Mouse (Mus musculus) MEL (cell line): ENCODE measurements at regions not wholly inside any gene's neighbourhood (a gene's known extent, or its start where the extent isn't known, plus 50 kb on each side); places are given as distances from the start of the nearest gene placed in this dataset.

Experiments
- DNase-seq: peaks from one replicate; pipeline ENCODE4 v3.0.0; 2011; ENCODE audit warnings: low read depth, low spot score
- H3K27ac ChIP-seq: 2 replicates; pipeline ENCODE4 v1.5.1; 2012; ENCODE audit warnings: low read depth, mild to moderate bottlenecking, control low read depth, low read length, moderate library complexity; ENCODE audit not compliant: control insufficient read depth
- H3K27me3 ChIP-seq, 2 experiments: fragments of 150-350 bp in 1 of 2; sonication (generic) in 1 of 2; 2 replicates each; pipeline ENCODE4 v1.6.1; 2012; ENCODE audit warnings: low read length in 2 of 2, mild to moderate bottlenecking in 2 of 2, improper control_type of control experiment in 1 of 2, moderate library complexity in 1 of 2; ENCODE audit not compliant: insufficient read depth in 2 of 2, control insufficient read depth in 1 of 2
- H3K36me3 ChIP-seq, 2 experiments: 2 replicates each; pipeline ENCODE4 v1.6.1; 2012 to 2014; ENCODE audit warnings: low read length in 2 of 2, improper control_type of control experiment in 1 of 2, inconsistent platforms in 1 of 2, mild to moderate bottlenecking in 1 of 2; ENCODE audit not compliant: insufficient read depth in 2 of 2, control insufficient read depth in 1 of 2
- H3K4me1 ChIP-seq, 2 experiments: fragments of 150-350 bp in 1 of 2; sonication (generic) in 1 of 2; 2 replicates each; pipeline ENCODE4 v1.6.1; 2012; ENCODE audit warnings: low read length in 2 of 2, improper control_type of control experiment in 1 of 2, mild to moderate bottlenecking in 1 of 2; ENCODE audit not compliant: insufficient read depth in 2 of 2, control insufficient read depth in 1 of 2
- H3K4me3 ChIP-seq, 2 experiments: fragments of 150-350 bp in 1 of 2; sonication (generic) in 1 of 2; 2 replicates each; pipeline ENCODE4 v1.5.1; 2012; ENCODE audit warnings: low read depth in 2 of 2, low read length in 2 of 2, mild to moderate bottlenecking in 2 of 2, moderate library complexity in 2 of 2, control low read depth in 1 of 2, improper control_type of control experiment in 1 of 2; ENCODE audit not compliant: control insufficient read depth in 1 of 2, insufficient read depth in 1 of 2
- H3K79me2 ChIP-seq: 2 replicates; pipeline ENCODE4 v1.6.1; 2012; ENCODE audit warnings: mild to moderate bottlenecking, low read length, moderate library complexity; ENCODE audit not compliant: control insufficient read depth, poor library complexity, insufficient read depth
- H3K9ac ChIP-seq: 2 replicates; pipeline ENCODE4 v1.6.1; 2012; ENCODE audit warnings: low read depth, mild to moderate bottlenecking, control low read depth, low read length, moderate library complexity; ENCODE audit not compliant: control insufficient read depth, poor library complexity, severe bottlenecking
- H3K9me3 ChIP-seq: fragments of 150-350 bp; sonication (generic); replicated peaks from 2 replicates; pipeline ENCODE4 v1.6.1; 2012; ENCODE audit warnings: mild to moderate bottlenecking, low read length, improper control_type of control experiment, moderate library complexity; ENCODE audit not compliant: insufficient read depth
- BHLHE40 ChIP-seq: IDR thresholded peaks from 2 replicates; pipeline ENCODE4 v1.6.1; 2012; ENCODE audit warnings: low read depth, mild to moderate bottlenecking, inconsistent platforms, low read length, improper control_type of control experiment, borderline replicate concordance
- EP300 ChIP-seq, 2 experiments: IDR thresholded peaks; 2 replicates each; pipeline ENCODE4 v1.6.1; 2011; ENCODE audit warnings: improper control_type of control experiment in 2 of 2, low read length in 2 of 2, low read depth in 1 of 2, mild to moderate bottlenecking in 1 of 2
- ETS1 ChIP-seq: IDR thresholded peaks from 2 replicates; pipeline ENCODE4 v1.6.1; 2012; ENCODE audit warnings: low read depth, mild to moderate bottlenecking, inconsistent platforms, low read length, improper control_type of control experiment, moderate library complexity
- GATA1 ChIP-seq: IDR thresholded peaks from 2 replicates; pipeline ENCODE4 v1.6.1; 2011; ENCODE audit warnings: low read depth, low read length, improper control_type of control experiment
- HCFC1 ChIP-seq: IDR thresholded peaks from 2 replicates; pipeline ENCODE4 v1.6.1; 2012; ENCODE audit warnings: low read depth, mild to moderate bottlenecking, inconsistent platforms, low read length, improper control_type of control experiment, moderate library complexity
- MAX ChIP-seq: IDR thresholded peaks from 2 replicates; pipeline ENCODE4 v1.6.1; 2011; ENCODE audit warnings: low read length, improper control_type of control experiment
- POLR2AphosphoS2 ChIP-seq: IDR thresholded peaks from 2 replicates; pipeline ENCODE4 v1.6.1; 2011; ENCODE audit warnings: low read length, improper control_type of control experiment
- POLR2AphosphoS5 ChIP-seq: IDR thresholded peaks from 2 replicates; pipeline ENCODE4 v1.6.1; 2012; ENCODE audit warnings: low read depth, borderline replicate concordance, mild to moderate bottlenecking, inconsistent platforms, low read length, moderate library complexity, mixed read lengths
- ZC3H11A ChIP-seq: IDR thresholded peaks from 2 replicates; pipeline ENCODE4 v1.6.1; 2012; ENCODE audit warnings: low read depth, mild to moderate bottlenecking, inconsistent platforms, low read length, improper control_type of control experiment

GRCm38 (mm10) chr7:82047456-82047855 is 55.4 kb upstream of the Bnc1 start:
- Histone ChIP-seq H3K79me2 (no peaks in the 10 kb centered on the region), H3K4me3 (no peak overlapping the region), H3K9me3 (no peaks in the 10 kb centered on the region), H3K36me3 (no peaks in the 10 kb centered on the region), H3K4me1 (no peaks in the 10 kb centered on the region), H3K27ac (no peak overlapping the region), H3K27me3 (no peaks in the 10 kb centered on the region), H3K9ac (no peak overlapping the region)
- DNase-seq: no peak
- no peak for TF ChIP-seq POLR2AphosphoS2
- TF ChIP-seq POLR2AphosphoS5: no peak
- TF ChIP-seq MAX: no peak
- TF ChIP-seq BHLHE40: no peak
- no peak for TF ChIP-seq GATA1
- TF ChIP-seq EP300 (IDR thresholded peaks at IDR 0.05; ENCODE audit: low read depth in 1 of 2, low read length in 2 of 2): no peak
- no peak for TF ChIP-seq ETS1

DNA sequence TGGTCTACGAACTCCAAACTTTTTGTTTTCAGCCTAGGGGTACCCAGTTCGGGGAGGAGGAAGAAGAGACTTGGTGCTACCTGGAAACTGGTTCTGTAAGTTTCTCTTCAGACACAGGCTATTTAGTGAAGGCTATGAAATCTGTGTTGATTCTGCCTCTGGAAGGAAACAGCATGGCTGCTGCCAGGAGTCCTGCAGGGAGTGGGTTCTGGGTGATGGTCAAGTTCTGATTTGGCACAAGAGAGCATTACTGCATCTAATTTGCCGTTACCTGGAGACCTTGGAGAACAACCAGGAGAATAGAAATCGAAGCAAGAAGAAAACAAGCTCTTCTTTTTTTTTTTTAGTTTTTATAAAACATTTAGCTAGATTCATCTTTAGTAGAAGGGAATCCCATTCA is 61.3 kb upstream of the Bnc1 start:
- DNase-seq: no peak
- Histone ChIP-seq H3K9me3 (no peaks in the 10 kb centered on the region), H3K27me3 (no peaks in the 10 kb centered on the region), H3K36me3 (no peaks in the 10 kb centered on the region), H3K9ac (no peak overlapping the region), H3K4me3 (no peak overlapping the region), H3K4me1 (no peaks in the 10 kb centered on the region), H3K27ac (no peak overlapping the region), H3K79me2 (no peaks in the 10 kb centered on the region)
- TF ChIP-seq EP300 (IDR thresholded peaks at IDR 0.05; ENCODE audit: low read depth in 1 of 2, low read length in 2 of 2): no peak
- TF ChIP-seq HCFC1: no peak

DNA sequence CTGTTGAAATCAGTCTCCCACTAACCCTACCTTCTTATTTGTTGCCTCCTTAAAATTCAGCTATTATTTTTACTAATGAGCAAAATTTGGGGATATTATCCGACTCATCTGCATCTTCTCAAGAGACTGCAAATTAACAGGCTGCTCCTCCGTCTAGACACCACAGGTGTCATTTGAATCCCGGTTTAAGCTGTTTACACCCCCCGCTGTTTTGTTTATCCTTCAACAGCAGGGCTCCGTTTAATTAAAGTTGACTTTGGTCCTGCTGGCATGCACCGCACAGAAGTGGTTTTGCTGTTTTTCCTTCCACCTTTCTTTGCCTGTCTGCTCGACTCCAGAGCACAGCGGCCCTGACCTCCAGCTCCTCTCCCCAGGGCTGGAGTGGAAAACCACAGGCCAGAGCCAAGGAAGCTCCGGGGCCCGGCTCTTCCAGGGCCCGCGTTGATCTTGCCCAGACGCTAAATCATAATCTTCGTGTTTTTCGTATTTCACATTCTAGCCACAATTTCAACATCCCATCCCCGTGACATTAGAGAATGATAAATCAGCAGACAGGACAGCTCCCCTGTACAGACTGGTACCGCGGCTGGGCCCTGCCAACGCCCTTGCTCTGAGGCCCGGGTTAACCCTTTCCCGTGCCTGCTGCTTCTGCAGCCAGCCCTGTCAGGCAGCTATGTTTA is 64.6 kb upstream of the Bnc1 start:
- H3K4me3 ChIP-seq: no peak overlapping the region
- no peak overlapping the region for H3K9ac ChIP-seq
- H3K27me3 ChIP-seq: no peaks in the 10 kb centered on the region
- no peak for DNase-seq
- H3K27ac ChIP-seq: no peak overlapping the region
- H3K79me2 ChIP-seq: no peaks in the 10 kb centered on the region
- no peaks in the 10 kb centered on the region for H3K4me1 ChIP-seq
- TF ChIP-seq ZC3H11A: no peak
- TF ChIP-seq, all 39 proteins: peak for 0
- Histone ChIP-seq H3K36me3 (no peaks in the 10 kb centered on the region), H3K9me3 (no peaks in the 10 kb centered on the region)
